Mouse (Mus musculus) large intestine, adult 2 months (tissue): ENCODE measurements around the gene Spocd1. TPM values are rescaled to one million over a fixed set of nuclear protein-coding genes. Genes with fewer than 3 reads are reported as not detected.

Source experiments
- DNase-seq: peaks from one replicate; pipeline ENCODE4 v3.0.0-alpha.2; 2012; ENCODE audit warnings: low read depth, low spot score
- WGBS: fragments of 180-500 bp; shearing (Covaris S2); methylation state at CpG from one replicate; pipeline ENCODE4 v1.1.7; 2018; 5-methylcytosine and 5-hydroxymethylcytosine counted together
- polyA plus RNA-seq: library from polyadenylated mRNA; depleted of rRNA; stranded (reverse); fragments of >200 nt; gene quantifications from 2 replicates; pipeline ENCODE4 v1.2.3, GENCODE M21; 2012

Spocd1 gene
- polyA plus RNA-seq, 1 experiment, result not detected

- DNase-seq, result no peak
- WGBS, result 25% methylated on average over 2 of the region's 2 CpGs
Observed at GRCm38 (mm10) chr4:129916159-129916558, 12.9 kb upstream of the Spocd1 start.

DNA sequence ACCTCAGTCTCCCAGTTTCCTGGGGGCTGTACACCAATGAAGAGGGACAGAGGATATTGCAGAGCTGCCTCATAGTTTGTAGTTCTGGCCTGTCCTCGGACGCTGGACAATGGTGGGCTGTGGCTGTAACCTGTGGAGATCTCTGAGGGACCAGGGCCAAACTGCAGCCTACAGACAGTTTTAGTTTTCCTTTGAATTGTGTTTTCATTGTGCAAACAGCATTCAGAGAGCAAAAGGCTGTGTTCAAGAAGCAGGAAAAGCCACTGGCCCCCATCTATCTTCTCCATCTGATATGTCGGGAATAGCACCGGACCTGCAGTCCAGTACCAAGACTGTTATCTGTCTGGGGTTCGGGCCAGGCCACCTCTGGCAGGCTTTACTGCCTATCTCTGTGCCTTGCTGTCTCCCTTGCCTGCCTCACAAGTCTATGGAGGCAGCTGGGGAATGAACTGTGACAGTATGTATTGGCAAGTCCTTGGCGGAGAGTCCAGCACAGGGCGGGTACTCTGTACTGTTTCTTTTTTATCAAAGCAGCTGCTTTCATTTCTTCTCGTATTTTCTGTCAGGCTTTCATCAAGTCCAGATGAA is 11.9 kb upstream of the Spocd1 start:
- WGBS, result 46% methylated on average over 8 of the region's 8 CpGs

GRCm38 (mm10) chr4:129918464-129918863 is 10.6 kb upstream of the Spocd1 start:
- DNase-seq, result no peak
- 84% methylated on average over 5 of the region's 5 CpGs for WGBS

More for the DNA sequence above, 11.9 kb upstream of the Spocd1 start:
- no peak for DNase-seq

GRCm38 (mm10) chr4:129918901-129919300 is 10.1 kb upstream of the Spocd1 start:
- DNase-seq, result no peak
- 95% methylated on average over 3 of the region's 3 CpGs for WGBS

- 94% methylated on average over 15 of the region's 15 CpGs for WGBS
- DNase-seq, result no peak
Observed at GRCm38 (mm10) chr4:129920542-129921313, 8.3 kb upstream of the Spocd1 start.

GRCm38 (mm10) chr4:129921314-129921587 is 7.8 kb upstream of the Spocd1 start:
- DNase-seq, result no peak
- WGBS, result 38% methylated on average over 3 of the region's 3 CpGs

- 71% methylated on average over 8 of the region's 8 CpGs for WGBS
- DNase-seq, result no peak
Observed at GRCm38 (mm10) chr4:129924143-129924542, 4.9 kb upstream of the Spocd1 start.

GRCm38 (mm10) chr4:129924694-129925093 is 4.4 kb upstream of the Spocd1 start:
- WGBS, result 66% methylated on average over 6 of the region's 6 CpGs
- no peak for DNase-seq

GRCm38 (mm10) chr4:129926544-129926943 is 2.5 kb upstream of the Spocd1 start:
- 46% methylated on average over 8 of the region's 8 CpGs for WGBS
- DNase-seq, result no peak

DNA sequence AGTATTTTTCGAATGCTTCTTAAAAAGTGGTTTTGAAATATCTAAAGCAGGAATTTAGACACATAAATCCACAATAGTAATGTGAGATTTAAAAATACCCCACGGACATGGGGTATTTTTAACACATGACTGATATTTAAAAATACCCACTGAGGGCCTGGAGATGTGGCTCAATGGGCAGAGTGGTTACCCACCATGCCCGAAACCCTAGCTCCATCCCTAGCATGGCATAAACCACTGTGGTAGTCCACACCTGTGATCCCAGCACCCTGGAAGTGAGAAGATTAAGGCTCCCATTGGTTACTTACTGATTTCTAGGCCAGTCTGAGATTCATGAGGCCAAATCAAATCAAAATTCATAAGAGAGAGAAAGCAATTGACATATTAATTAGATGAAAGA is 2.0 kb upstream of the Spocd1 start:
- WGBS, result 83% methylated on average over 3 of the region's 3 CpGs
- no peak for DNase-seq

DNA sequence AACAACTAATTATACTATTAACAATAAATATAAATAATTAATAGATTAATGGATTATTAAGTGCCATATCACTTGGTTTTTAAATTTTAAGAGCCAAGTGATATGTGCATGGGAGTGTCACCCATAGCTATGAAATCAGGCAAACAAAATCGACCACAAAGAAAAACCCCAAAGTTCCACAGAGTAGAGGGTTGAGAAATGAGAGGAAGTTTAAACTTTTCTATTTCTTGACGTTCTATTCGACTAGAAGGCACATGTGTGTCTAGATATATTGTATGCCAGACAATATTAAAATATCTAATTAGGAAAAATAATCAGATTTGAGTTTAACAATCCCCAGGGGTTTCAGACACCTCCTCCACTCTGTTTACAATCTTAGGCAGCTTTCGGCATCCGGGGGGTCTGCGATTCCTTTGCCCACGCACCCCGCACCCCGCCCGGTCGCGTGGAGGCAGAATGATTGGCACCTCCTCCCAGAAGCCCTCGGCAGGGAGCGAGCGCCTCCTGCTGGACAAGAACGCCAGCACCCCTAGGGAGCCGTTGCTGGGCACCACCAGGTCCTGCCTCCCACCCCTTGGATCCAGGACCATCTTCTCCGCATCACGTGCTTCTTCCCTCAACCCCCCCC is 811 bp upstream of the Spocd1 start:
- DNase-seq, result peak; percentile 42

GRCm38 (mm10) chr4:129933696-129934095 is 4.6 kb downstream of the Spocd1 start:
- 68% methylated on average over 14 of the region's 14 CpGs for WGBS
- no peak for DNase-seq

More for the DNA sequence above, 811 bp upstream of the Spocd1 start:
- WGBS, result 4% methylated on average over 19 of the region's 19 CpGs

- WGBS, result 45% methylated on average over 16 of the region's 16 CpGs
- no peak for DNase-seq
Observed at GRCm38 (mm10) chr4:129934177-129934855, 5.3 kb downstream of the Spocd1 start.

- DNase-seq, result no peak
- 36% methylated on average over 6 of the region's 6 CpGs for WGBS
Observed at GRCm38 (mm10) chr4:129951359-129951821, 22.3 kb downstream of the Spocd1 start.

DNA sequence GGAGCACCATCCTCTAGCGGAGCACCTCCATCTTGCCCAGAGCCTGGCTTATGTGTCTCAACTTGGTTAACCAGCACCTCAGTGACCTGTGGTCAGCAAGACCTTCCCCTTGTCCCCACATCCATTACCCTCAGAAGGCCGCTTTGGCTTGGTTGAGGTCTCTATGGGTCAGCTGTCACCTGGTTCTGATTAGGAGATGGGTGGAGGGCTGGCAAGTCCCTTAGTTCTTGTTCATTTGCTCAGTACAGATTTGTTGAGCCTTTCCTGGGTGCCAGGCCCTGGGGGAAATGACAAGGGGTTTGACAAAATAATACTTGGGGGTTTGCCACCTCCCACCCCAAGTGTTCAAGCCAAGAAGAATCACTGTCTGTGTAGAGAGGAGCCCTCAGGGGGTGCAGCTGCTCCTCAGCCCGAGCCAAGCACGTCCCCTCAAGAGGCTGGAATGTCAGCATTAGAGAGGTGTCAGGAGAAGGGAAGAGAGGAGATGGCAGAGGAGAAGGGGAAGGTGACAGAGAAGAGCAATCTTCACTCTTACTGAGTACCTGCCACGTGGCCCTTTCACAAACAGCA is 23.3 kb downstream of the Spocd1 start:
- no peak for DNase-seq
- WGBS, result 70% methylated on average over 5 of the region's 5 CpGs

- DNase-seq, result no peak
- WGBS, result 63% methylated on average over 2 of the region's 2 CpGs
Observed at GRCm38 (mm10) chr4:129954527-129954926, 25.5 kb downstream of the Spocd1 start.

- 4% methylated on average over 37 of the region's 37 CpGs for WGBS
- DNase-seq, result no peak
Observed at GRCm38 (mm10) chr4:129960180-129960944, 31.3 kb downstream of the Spocd1 start.

DNA sequence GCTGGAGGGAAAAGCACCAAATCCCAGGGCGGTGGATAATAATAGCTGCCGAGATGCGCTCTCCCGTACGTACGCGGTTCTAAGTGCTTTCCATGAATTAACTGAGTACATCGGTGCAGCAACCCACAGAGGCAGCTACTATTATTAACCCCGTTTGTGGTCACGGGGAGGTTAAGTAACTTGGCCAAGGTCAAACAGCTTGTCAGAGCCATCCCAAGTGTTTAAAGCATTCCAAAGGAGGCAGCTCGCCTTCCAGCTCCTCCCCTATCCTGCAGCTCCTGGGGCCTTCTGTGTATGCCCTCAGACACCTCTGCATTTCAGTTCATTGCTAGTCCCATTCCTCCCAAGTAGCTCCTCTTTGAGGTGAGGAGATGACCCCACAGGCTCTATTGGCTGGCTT is 36.2 kb downstream of the Spocd1 start:
- 60% methylated on average over 11 of the region's 11 CpGs for WGBS

GRCm38 (mm10) chr4:129966201-129966600 is 37.2 kb downstream of the Spocd1 start:
- WGBS, result 51% methylated on average over 10 of the region's 10 CpGs
- no peak for DNase-seq

More for the DNA sequence above, 36.2 kb downstream of the Spocd1 start:
- DNase-seq, result no peak
